Mouse (Mus musculus) intestine, embryonic 16.5 days (tissue): ENCODE results near the gene Bves. TPM values are rescaled to one million over a fixed set of nuclear protein-coding genes. Genes with fewer than 3 reads are reported as not detected.

ENCODE experiments used
- ATAC-seq: fragments of 200-750 bp; cut with Nextera tagmentation; 2 replicates; pipeline ENCODE4 v1.8.0; 2017; ENCODE audit warnings: moderate TSS enrichment, moderate library complexity
- H3K27ac ChIP-seq: fragments of 300-500 bp; sonication (generic); 2 replicates; pipeline ENCODE4 v1.5.1; 2014; ENCODE audit warnings: mild to moderate bottlenecking, low read length
- H3K27me3 ChIP-seq: fragments of 300-500 bp; sonication (generic); replicated peaks from 2 replicates; pipeline ENCODE4 v1.6.1; 2014; ENCODE audit warnings: low read length, control low read depth, mixed read lengths; ENCODE audit not compliant: control insufficient read depth, insufficient read depth
- H3K36me3 ChIP-seq: fragments of 300-500 bp; sonication (generic); 2 replicates; pipeline ENCODE4 v1.6.1; 2014; ENCODE audit warnings: low read length, control low read depth; ENCODE audit not compliant: control insufficient read depth, insufficient read depth
- H3K4me1 ChIP-seq: fragments of 300-500 bp; sonication (generic); 2 replicates; pipeline ENCODE4 v1.6.1; 2014; ENCODE audit warnings: low read length, control low read depth, mixed read lengths; ENCODE audit not compliant: control insufficient read depth, insufficient read depth
- H3K4me2 ChIP-seq: fragments of 300-500 bp; sonication (generic); 2 replicates; pipeline ENCODE4 v1.6.1; 2014; ENCODE audit warnings: low read depth, low read length, control low read depth
- H3K4me3 ChIP-seq: fragments of 300-500 bp; sonication (generic); 2 replicates; pipeline ENCODE4 v1.5.1; 2014; ENCODE audit warnings: mild to moderate bottlenecking, low read length
- H3K9ac ChIP-seq: fragments of 300-500 bp; sonication (generic); 2 replicates; pipeline ENCODE4 v1.6.1; 2014; ENCODE audit warnings: low read depth, low read length
- H3K9me3 ChIP-seq: fragments of 300-500 bp; sonication (generic); 2 replicates; pipeline ENCODE4 v1.6.1; 2016; ENCODE audit warnings: low read length, control low read depth; ENCODE audit not compliant: control insufficient read depth
- WGBS: fragments of 180-500 bp; shearing (Covaris S2); extraction: QIAGEN DNeasy Blood & Tissue Kit; methylation state at CpG from one replicate; pipeline ENCODE4 v1.1.7; 2014; 5-methylcytosine and 5-hydroxymethylcytosine counted together
- polyA plus RNA-seq: library from polyadenylated mRNA; unstranded; fragments of >200 nt; fragmentation: Nextera tagmentation; extraction: Ambion mirVana; gene quantifications from 2 replicates; pipeline ENCODE4 v1.2.1, GENCODE M21; 2015

Gene Bves
- polyA plus RNA-seq, 1 experiment from 2014 or later = 3.0 TPM

- 47% methylated on average over 4 of the region's 4 CpGs for WGBS
- Histone ChIP-seq H3K4me3 (no peak overlapping the region), H3K4me2 (no peak overlapping the region), H3K9ac (no peak overlapping the region), H3K27me3 (no peaks in the 10 kb centered on the region), H3K9me3 (no peaks in the 10 kb centered on the region), H3K27ac (no peak overlapping the region), H3K4me1 (no peaks in the 10 kb centered on the region), H3K36me3 (no peaks in the 10 kb centered on the region)
- peak; percentile 50; the same call in 1 of the 2 replicates for ATAC-seq
These were observed 37.6 kb downstream of the Bves start for GRCm38 (mm10) chr10:45372994-45373692.

- Histone ChIP-seq H3K9me3 (no peaks in the 10 kb centered on the region), H3K4me1 (no peaks in the 10 kb centered on the region), H3K9ac (no peak overlapping the region), H3K27me3 (no peaks in the 10 kb centered on the region), H3K36me3 (no peaks in the 10 kb centered on the region), H3K4me2 (no peak overlapping the region), H3K27ac (no peak overlapping the region), H3K4me3 (no peak overlapping the region)
- no peak for ATAC-seq
- WGBS = 79% methylated on average over 3 of the region's 3 CpGs
These were observed 42.7 kb downstream of the Bves start for GRCm38 (mm10) chr10:45378269-45378668.

GRCm38 (mm10) chr10:45381937-45382636 is 46.5 kb downstream of the Bves start:
- Histone ChIP-seq H3K27ac (no peak overlapping the region), H3K4me3 (no peak overlapping the region), H3K9ac (no peak overlapping the region), H3K4me2 (no peak overlapping the region), H3K36me3 (no peaks in the 10 kb centered on the region), H3K9me3 (no peaks in the 10 kb centered on the region), H3K27me3 (no peaks in the 10 kb centered on the region), H3K4me1 (no peaks in the 10 kb centered on the region)
- ATAC-seq = no peak

- Histone ChIP-seq H3K27me3 (no peaks in the 10 kb centered on the region), H3K9me3 (no peaks in the 10 kb centered on the region), H3K4me1 (no peaks in the 10 kb centered on the region), H3K36me3 (no peaks in the 10 kb centered on the region), H3K9ac (no peak overlapping the region), H3K4me3 (no peak overlapping the region), H3K4me2 (no peak overlapping the region), H3K27ac (no peak overlapping the region)
- 54% methylated on average over 3 of the region's 3 CpGs for WGBS
- no peak for ATAC-seq
These were observed 47.0 kb downstream of the Bves start for GRCm38 (mm10) chr10:45382637-45382958.

GRCm38 (mm10) chr10:45398211-45398610 is 62.6 kb downstream of the Bves start:
- Histone ChIP-seq H3K27ac (no peak overlapping the region), H3K9ac (no peak overlapping the region), H3K4me2 (no peak overlapping the region), H3K36me3 (no peaks in the 10 kb centered on the region), H3K4me1 (no peaks in the 10 kb centered on the region), H3K27me3 (no peaks in the 10 kb centered on the region), H3K4me3 (no peak overlapping the region), H3K9me3 (no peaks in the 10 kb centered on the region)
- 75% methylated on average over 1 of the region's 1 CpGs for WGBS
- no peak for ATAC-seq

- H3K4me2 ChIP-seq = no peak overlapping the region
- no peak overlapping the region for H3K27ac ChIP-seq
- no peaks in the 10 kb centered on the region for H3K9me3 ChIP-seq
- no peak overlapping the region for H3K9ac ChIP-seq
- H3K27me3 ChIP-seq = no peaks in the 10 kb centered on the region
- no peaks in the 10 kb centered on the region for H3K4me1 ChIP-seq
- WGBS = 79% methylated on average over 7 of the region's 7 CpGs
- no peaks in the 10 kb centered on the region for H3K36me3 ChIP-seq
- ATAC-seq = no peak
- no peak overlapping the region for H3K4me3 ChIP-seq
These were observed 64.2 kb downstream of the Bves start for GRCm38 (mm10) chr10:45399702-45400243.

GRCm38 (mm10) chr10:45410624-45411341 is 75.2 kb downstream of the Bves start:
- no peak overlapping the region for H3K9ac ChIP-seq
- no peak overlapping the region for H3K4me3 ChIP-seq
- WGBS = 47% methylated on average over 10 of the region's 10 CpGs
- no peaks in the 10 kb centered on the region for H3K4me1 ChIP-seq
- H3K9me3 ChIP-seq = no peaks in the 10 kb centered on the region
- H3K36me3 ChIP-seq = no peaks in the 10 kb centered on the region
- no peak overlapping the region for H3K27ac ChIP-seq
- ATAC-seq = no peak
- H3K4me2 ChIP-seq = no peak overlapping the region
- no peaks in the 10 kb centered on the region for H3K27me3 ChIP-seq

GRCm38 (mm10) chr10:45411741-45412140 is 76.2 kb downstream of the Bves start:
- H3K9ac ChIP-seq = no peak overlapping the region
- no peak overlapping the region for H3K4me3 ChIP-seq
- no peak for ATAC-seq
- H3K9me3 ChIP-seq = no peaks in the 10 kb centered on the region
- H3K4me1 ChIP-seq = no peaks in the 10 kb centered on the region
- H3K36me3 ChIP-seq = no peaks in the 10 kb centered on the region
- H3K27ac ChIP-seq = no peak overlapping the region
- 70% methylated on average over 2 of the region's 2 CpGs for WGBS
- H3K27me3 ChIP-seq = no peaks in the 10 kb centered on the region
- H3K4me2 ChIP-seq = no peak overlapping the region

GRCm38 (mm10) chr10:45412144-45412543 is 76.6 kb downstream of the Bves start:
- ATAC-seq = no peak
- WGBS = 82% methylated on average over 5 of the region's 5 CpGs
- H3K9ac ChIP-seq = no peak overlapping the region

More at GRCm38 (mm10) chr10:45412144-45412543, 76.6 kb downstream of the Bves start:
- Histone ChIP-seq H3K4me1 (no peaks in the 10 kb centered on the region), H3K4me2 (no peak overlapping the region), H3K27me3 (no peaks in the 10 kb centered on the region), H3K36me3 (no peaks in the 10 kb centered on the region), H3K9me3 (no peaks in the 10 kb centered on the region), H3K27ac (no peak overlapping the region), H3K4me3 (no peak overlapping the region)
